Mouse (Mus musculus): ENCODE results near the gene Dcxr. TPM values are rescaled to one million over a fixed set of nuclear protein-coding genes. Genes with fewer than 3 reads are reported as not detected.
"Not testable (repeated sequence)": the region's sequence is repeated elsewhere in the genome, so short reads cannot be mapped to it uniquely, and the experiment has no call there.

The Dcxr gene
- polyA plus RNA-seq, 1 experiment from 2014 or later = 11.8 TPM

DNA sequence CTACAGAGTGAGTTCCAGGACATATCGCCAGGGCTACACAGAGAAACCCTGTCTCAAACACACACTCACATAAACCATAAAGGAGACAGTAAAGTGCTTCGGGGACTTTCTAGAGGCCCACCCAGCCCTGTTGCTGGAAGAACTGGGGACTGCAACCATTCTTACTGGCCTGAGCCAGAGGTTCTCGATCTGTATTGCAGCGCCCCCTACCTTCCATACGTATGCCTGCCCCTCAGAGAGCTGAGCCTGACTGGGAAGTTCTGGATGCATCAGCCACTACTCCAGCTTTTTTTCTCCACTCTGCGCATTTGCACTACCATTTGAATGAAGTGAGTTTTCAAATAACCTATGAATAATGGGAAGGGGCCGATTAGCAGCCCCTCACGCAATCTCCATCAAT, 22.3 kb upstream of the Dcxr start:
- Histone ChIP-seq H3K4me2 (replicated peaks) (no peak overlapping the region), H3K27ac (replicated peaks) (no peak overlapping the region), H3K36me3 (no peaks in the 10 kb centered on the region), H3K4me1 (no peaks in the 10 kb centered on the region), H3K9ac (replicated peaks) (no peak overlapping the region), H3K27me3 (no peaks in the 10 kb centered on the region; the same call in 1 of the 2 replicates), H3K9me3 (no peaks in the 10 kb centered on the region), H3K4me3 (no peak overlapping the region)
- ATAC-seq (ENCODE audit: low FRiP score, low read depth) = no peak
- WGBS = 63% methylated on average over 8 of the region's 8 CpGs

DNA sequence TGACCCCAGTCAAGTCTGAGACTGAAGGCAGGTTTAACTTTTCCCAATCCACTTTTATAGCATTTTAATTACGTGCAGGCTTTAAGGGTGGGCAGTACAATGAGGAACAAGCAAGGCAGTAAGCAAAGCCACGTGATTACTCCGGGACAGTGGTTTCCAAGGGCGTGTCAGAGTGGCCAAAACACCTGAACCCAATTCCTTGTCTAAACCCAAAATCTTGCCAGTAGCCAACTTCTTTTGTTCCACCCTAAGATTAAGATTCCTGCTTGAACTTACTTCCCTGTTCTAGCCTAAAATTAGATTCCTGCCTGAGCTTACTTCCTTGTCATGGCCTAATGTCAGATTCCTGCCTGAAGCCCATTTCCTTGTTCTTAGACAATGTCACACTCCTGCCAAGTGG, 20.9 kb upstream of the Dcxr start:
- Histone ChIP-seq H3K27ac (replicated peaks) (no peak overlapping the region), H3K27me3 (no peaks in the 10 kb centered on the region; the same call in 1 of the 2 replicates), H3K4me3 (no peak overlapping the region), H3K9me3 (no peaks in the 10 kb centered on the region), H3K9ac (replicated peaks) (no peak overlapping the region), H3K4me1 (no peaks in the 10 kb centered on the region), H3K4me2 (replicated peaks) (no peak overlapping the region), H3K36me3 (no peaks in the 10 kb centered on the region)
- no peak for ATAC-seq (ENCODE audit: low FRiP score, low read depth)
- 87% methylated on average over 4 of the region's 4 CpGs for WGBS

GRCm38 (mm10) chr11:120744121-120744701, 17.1 kb upstream of the Dcxr start:
- no peak overlapping the region for H3K9ac ChIP-seq (replicated peaks)
- H3K27ac ChIP-seq (replicated peaks) = no peak overlapping the region
- no peaks in the 10 kb centered on the region for H3K9me3 ChIP-seq
- H3K27me3 ChIP-seq = peaks cover 8% of the 10 kb centered on the region
- H3K4me1 ChIP-seq = no peaks in the 10 kb centered on the region
- no peak for ATAC-seq (ENCODE audit: low FRiP score, low read depth)
- 79% methylated on average over 7 of the region's 7 CpGs for WGBS
- H3K36me3 ChIP-seq = no peaks in the 10 kb centered on the region
- no peak overlapping the region for H3K4me2 ChIP-seq (replicated peaks)
- H3K4me3 ChIP-seq = no peak overlapping the region

DNA sequence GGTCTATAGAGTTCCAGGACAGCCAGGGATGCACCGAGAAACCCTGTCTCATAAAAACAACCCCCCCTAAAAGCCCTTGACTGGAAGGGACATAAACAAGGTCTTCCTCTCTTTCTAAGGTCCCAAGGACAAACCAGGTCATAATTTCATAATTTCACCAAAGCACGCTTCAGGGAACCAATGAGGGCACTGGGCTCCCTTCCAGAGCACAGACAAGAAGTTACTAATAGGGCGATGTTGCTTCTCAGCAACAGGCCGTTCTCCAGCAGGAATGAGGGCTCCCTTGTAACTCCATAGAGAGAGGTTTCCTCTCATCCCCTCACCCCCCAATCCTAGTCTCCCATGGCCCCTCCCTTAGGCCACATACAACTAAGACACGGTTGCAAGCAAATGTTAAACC, 13.9 kb upstream of the Dcxr start:
- no peak overlapping the region for H3K27ac ChIP-seq (replicated peaks)
- H3K4me3 ChIP-seq = no peak overlapping the region
- peaks cover 8% of the 10 kb centered on the region for H3K27me3 ChIP-seq
- H3K36me3 ChIP-seq = no peaks in the 10 kb centered on the region
- no peak overlapping the region for H3K9ac ChIP-seq (replicated peaks)
- no peak for ATAC-seq (ENCODE audit: low FRiP score, low read depth)
- 92% methylated on average over 5 of the region's 5 CpGs for WGBS
- no peak overlapping the region for H3K4me2 ChIP-seq (replicated peaks)
- H3K4me1 ChIP-seq = no peaks in the 10 kb centered on the region
- H3K9me3 ChIP-seq = no peaks in the 10 kb centered on the region

- no peak for ATAC-seq (ENCODE audit: low FRiP score, low read depth)
- H3K27me3 ChIP-seq = 0 out of 2 replicates have a peak, but pooled peaks cover 6% of the 10 kb centered on the region
- no peaks in the 10 kb centered on the region for H3K9me3 ChIP-seq
- H3K4me1 ChIP-seq = no peaks in the 10 kb centered on the region
- no peak overlapping the region for H3K4me2 ChIP-seq (replicated peaks)
- H3K27ac ChIP-seq (replicated peaks) = no peak overlapping the region
- H3K9ac ChIP-seq (replicated peaks) = no peak overlapping the region
- 70% methylated on average over 6 of the region's 6 CpGs for WGBS
- H3K4me3 ChIP-seq = no peak overlapping the region
- no peaks in the 10 kb centered on the region for H3K36me3 ChIP-seq
Measured at GRCm38 (mm10) chr11:120736424-120736823, 9.3 kb upstream of the Dcxr start.

GRCm38 (mm10) chr11:120733521-120733920, 6.4 kb upstream of the Dcxr start:
- no peak overlapping the region for H3K4me2 ChIP-seq (replicated peaks)
- ATAC-seq (ENCODE audit: low FRiP score, low read depth) = no peak
- H3K9me3 ChIP-seq = no peaks in the 10 kb centered on the region
- peaks cover 28% of the 10 kb centered on the region for H3K27me3 ChIP-seq
- peaks cover 5% of the 10 kb centered on the region; the same call in 1 of the 2 replicates for H3K4me1 ChIP-seq
- 67% methylated on average over 6 of the region's 6 CpGs for whole genome bisulfite sequencing
- no peak overlapping the region for H3K27ac ChIP-seq (replicated peaks)
- H3K4me3 ChIP-seq = no peak overlapping the region
- no peaks in the 10 kb centered on the region for H3K36me3 ChIP-seq
- H3K9ac ChIP-seq (replicated peaks) = no peak overlapping the region

- Histone ChIP-seq H3K4me2 (replicated peaks) (no peak within 1 kb of the TSS), H3K9me3 (no peaks in the 10 kb centered on the region), H3K27me3 (peaks cover 33% of the 10 kb centered on the region), H3K4me3 (no peak within 1 kb of the TSS), H3K4me1 (peaks cover 5% of the 10 kb centered on the region; the same call in 1 of the 2 replicates), H3K9ac (replicated peaks) (no peak within 1 kb of the TSS), H3K27ac (replicated peaks) (no peak within 1 kb of the TSS), H3K36me3 (no peaks in the 10 kb centered on the region)
- ATAC-seq (ENCODE audit: low FRiP score, low read depth) = no peak
- 76% methylated on average over 12 of the region's 12 CpGs for WGBS
Measured at GRCm38 (mm10) chr11:120731858-120732680, 5.0 kb upstream of the Dcxr start, which contains the start of gene Cbr2. Gene Cbr2 (minus strand): TSS chr11:120732114.

DNA sequence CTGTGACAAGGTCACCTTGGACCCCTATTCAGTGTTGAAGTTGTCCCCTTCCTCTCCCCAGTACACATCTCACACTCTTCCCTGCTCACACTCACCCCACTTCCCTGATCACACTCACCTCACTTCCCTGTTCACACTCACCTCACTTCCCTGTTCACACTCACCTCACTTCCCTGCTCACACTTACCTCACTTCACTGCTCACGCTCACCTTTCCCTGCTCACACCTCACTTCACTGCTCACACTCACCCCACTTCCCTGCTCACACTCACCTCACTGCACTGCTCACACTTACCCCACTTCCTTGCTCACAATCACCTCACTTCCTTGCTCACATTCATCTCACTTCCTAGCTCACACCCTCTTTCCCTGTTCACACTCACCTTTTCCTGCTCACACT, 4.3 kb upstream of the Dcxr start:
- Histone ChIP-seq H3K4me2 (replicated peaks) (no peak overlapping the region), H3K4me1 (peaks cover 12% of the 10 kb centered on the region), H3K9ac (replicated peaks) (no peak overlapping the region), H3K36me3 (no peaks in the 10 kb centered on the region), H3K4me3 (no peak overlapping the region), H3K27me3 (peaks cover 38% of the 10 kb centered on the region), H3K27ac (replicated peaks) (no peak overlapping the region), H3K9me3 (no peaks in the 10 kb centered on the region)
- 96% methylated on average over 1 of the region's 1 CpGs for WGBS
- ATAC-seq (ENCODE audit: low FRiP score, low read depth) = no peak

DNA sequence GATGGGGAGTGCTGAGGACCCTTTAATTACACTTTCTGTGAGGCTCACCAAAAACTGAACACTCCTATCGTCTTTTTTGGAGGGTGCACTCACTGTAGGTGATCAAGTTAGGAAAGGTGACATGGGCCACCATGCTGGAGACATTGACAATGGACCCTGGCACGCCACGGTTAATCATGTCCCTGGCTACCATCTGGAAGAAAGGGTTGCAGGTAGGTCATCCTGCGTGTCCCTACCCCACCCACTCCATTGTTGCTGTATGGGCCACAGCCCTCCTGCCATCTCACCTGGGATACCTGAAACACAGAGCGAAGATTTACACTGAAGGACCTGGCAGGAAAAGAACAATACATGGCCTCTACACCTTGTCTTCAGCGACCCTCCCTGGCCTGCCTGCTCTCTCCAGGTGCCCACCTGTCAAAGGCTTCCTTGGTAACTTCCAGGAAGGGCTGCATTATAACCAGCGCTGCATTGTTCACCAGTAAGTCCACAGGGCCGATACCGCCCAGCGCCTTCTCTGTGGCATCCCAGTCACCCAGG, 3.3 kb upstream of the Dcxr start:
- 89% methylated on average over 10 of the region's 10 CpGs for WGBS
- peaks cover 16% of the 10 kb centered on the region for H3K4me1 ChIP-seq
- no peak overlapping the region for H3K27ac ChIP-seq (replicated peaks)
- H3K9me3 ChIP-seq = no peaks in the 10 kb centered on the region
- H3K4me3 ChIP-seq = no peak overlapping the region
- no peaks in the 10 kb centered on the region for H3K36me3 ChIP-seq
- no peak overlapping the region for H3K9ac ChIP-seq (replicated peaks)
- H3K4me2 ChIP-seq (replicated peaks) = no peak overlapping the region
- peaks cover 47% of the 10 kb centered on the region for H3K27me3 ChIP-seq
- no peak for ATAC-seq (ENCODE audit: low FRiP score, low read depth)

DNA sequence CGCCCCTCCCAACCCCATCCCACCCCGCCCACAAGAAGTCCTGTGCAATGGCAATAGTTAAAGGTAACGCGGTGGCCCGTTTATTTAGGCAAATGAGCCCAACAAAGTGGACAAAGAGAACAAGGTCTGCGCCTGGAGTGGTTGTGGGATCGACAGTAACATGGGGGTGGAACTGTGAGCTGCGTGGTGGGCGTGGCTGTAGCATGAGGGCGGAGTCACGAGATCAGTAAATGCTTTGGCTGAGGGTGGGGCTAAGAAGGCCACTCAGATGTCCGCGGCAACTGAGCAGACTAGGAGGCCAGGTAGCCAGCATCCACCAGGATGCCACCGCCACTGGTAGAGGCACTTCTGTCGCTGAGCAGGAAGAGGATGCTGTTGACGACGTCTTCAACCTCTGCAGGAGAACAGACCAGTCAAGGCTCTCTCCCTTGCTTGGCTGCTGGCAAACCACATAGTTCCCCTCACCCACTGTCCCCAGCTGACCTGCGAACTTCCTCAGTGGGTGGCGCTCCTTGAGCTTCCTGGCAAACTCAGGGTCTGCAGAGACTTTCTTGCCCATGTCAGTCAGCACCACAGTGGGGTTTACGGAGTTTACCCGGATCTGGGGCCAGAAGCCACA, 2.5 kb upstream of the Dcxr start:
- Histone ChIP-seq H3K4me2 (replicated peaks) (peak overlapping the region; percentile 36), H3K27me3 (peaks cover 54% of the 10 kb centered on the region), H3K4me1 (peaks cover 16% of the 10 kb centered on the region), H3K4me3 (0 out of 2 replicates have a peak overlapping the region, but pooled peaks have one; percentile 1)
- not testable (repeated sequence) for H3K9me3 ChIP-seq; H3K36me3 ChIP-seq; ATAC-seq (ENCODE audit: low FRiP score, low read depth); H3K27ac ChIP-seq (replicated peaks); H3K9ac ChIP-seq (replicated peaks)
- WGBS = 4% methylated on average over 18 of the region's 21 CpGs

GRCm38 (mm10) chr11:120728530-120729240, 1.6 kb upstream of the Dcxr start:
- no peak overlapping the region for H3K27ac ChIP-seq (replicated peaks)
- H3K4me3 ChIP-seq = no peak overlapping the region
- H3K4me2 ChIP-seq (replicated peaks) = no peak overlapping the region
- peaks cover 16% of the 10 kb centered on the region for H3K4me1 ChIP-seq
- ATAC-seq (ENCODE audit: low FRiP score, low read depth) = no peak
- no peak overlapping the region for H3K9ac ChIP-seq (replicated peaks)
- H3K9me3 ChIP-seq = no peaks in the 10 kb centered on the region
- H3K36me3 ChIP-seq = no peaks in the 10 kb centered on the region
- WGBS = 65% methylated on average over 11 of the region's 11 CpGs
- peaks cover 59% of the 10 kb centered on the region for H3K27me3 ChIP-seq
